Mouse (Mus musculus): ENCODE measurements around the gene Mprip. TPM values are rescaled to one million over a fixed set of nuclear protein-coding genes. Genes with fewer than 3 reads are reported as not detected.

Mprip gene
- polyA plus RNA-seq, 1 experiment = 72.2 TPM

DNA sequence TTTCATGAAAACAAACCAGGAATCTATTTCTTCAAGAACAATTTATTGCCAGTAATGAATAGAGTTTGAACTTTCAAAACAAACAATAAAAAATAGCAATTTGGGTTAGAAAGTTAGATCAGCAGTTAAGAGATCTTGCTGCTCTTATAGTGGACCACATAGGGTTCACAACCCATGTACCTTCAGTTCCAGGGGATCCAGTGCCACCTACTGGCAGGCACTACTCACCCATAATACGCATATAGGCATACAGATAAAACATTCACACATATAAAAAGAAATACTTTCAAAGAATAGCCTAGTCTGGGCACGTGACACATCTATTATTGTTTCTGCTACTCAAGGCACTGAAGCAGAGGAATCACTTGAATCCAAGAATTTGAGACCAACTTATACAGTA, 85.5 kb downstream of the Mprip start:
- DNase-seq (ENCODE audit: low read depth, low spot score) = peak; percentile 8
- WGBS = 71% methylated on average over 2 of the region's 2 CpGs

DNA sequence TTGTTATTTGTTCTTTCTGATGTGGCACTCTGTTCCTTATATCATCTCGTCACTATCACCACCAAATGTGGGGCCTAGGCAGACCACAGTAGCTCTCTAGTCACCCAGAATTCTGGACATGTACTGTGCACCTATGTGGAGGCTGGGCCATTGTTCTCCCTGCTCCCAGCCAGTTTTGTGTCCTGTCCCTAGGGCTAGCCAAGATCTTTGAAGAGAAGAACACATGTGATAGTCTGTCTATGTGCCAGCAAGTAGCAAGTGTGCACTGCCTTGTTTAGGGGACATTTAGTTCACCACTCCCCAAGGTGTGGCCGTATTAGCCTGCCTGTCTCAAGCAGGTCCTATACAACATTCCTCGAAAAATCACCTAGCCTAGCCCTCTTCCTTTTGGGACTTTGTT, 87.9 kb downstream of the Mprip start:
- DNase-seq (ENCODE audit: low read depth, low spot score) = no peak
- WGBS = 78% methylated on average over 3 of the region's 3 CpGs

DNA sequence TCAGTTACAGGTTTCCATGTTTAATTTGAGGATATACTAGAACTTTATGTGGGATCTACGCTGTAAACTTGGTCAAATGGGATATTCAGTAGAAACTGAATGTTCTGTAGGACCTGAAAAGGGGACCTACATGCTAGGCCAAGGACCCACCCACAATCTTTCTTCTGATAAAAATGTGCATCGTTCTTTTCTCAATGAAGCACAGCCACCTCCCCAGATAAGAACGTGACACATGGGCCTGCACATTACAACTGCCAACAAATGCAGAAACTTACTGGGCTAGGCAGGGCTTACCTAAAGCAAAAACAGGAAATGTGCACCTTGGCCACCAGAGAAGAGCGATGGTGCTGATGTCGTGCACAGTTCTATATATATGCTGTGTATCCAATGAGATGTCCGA, 93.4 kb downstream of the Mprip start:
- 95% methylated on average over 6 of the region's 6 CpGs for WGBS
- no peak for DNase-seq (ENCODE audit: low read depth, low spot score)

DNA sequence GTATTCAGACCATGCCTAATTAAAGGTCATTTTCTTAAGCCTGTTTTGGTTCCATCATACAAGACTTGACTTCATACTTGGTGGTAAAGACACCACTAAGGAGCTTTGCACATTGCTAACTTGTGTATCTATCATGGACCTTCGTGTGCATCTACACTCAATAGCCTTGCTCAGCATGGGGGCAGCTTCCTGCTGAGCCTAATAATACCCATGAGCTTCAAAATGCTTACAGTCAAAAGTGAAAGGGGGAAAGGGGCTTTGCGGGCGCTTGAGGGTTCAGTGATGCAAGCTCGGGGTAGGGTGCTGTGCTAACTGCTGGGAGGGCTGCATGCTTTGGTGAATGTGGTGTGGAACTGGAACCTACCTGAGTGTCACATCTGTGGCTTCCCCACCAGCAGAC, 95.2 kb downstream of the Mprip start:
- no peak for DNase-seq (ENCODE audit: low read depth, low spot score)
- 93% methylated on average over 4 of the region's 4 CpGs for WGBS

DNA sequence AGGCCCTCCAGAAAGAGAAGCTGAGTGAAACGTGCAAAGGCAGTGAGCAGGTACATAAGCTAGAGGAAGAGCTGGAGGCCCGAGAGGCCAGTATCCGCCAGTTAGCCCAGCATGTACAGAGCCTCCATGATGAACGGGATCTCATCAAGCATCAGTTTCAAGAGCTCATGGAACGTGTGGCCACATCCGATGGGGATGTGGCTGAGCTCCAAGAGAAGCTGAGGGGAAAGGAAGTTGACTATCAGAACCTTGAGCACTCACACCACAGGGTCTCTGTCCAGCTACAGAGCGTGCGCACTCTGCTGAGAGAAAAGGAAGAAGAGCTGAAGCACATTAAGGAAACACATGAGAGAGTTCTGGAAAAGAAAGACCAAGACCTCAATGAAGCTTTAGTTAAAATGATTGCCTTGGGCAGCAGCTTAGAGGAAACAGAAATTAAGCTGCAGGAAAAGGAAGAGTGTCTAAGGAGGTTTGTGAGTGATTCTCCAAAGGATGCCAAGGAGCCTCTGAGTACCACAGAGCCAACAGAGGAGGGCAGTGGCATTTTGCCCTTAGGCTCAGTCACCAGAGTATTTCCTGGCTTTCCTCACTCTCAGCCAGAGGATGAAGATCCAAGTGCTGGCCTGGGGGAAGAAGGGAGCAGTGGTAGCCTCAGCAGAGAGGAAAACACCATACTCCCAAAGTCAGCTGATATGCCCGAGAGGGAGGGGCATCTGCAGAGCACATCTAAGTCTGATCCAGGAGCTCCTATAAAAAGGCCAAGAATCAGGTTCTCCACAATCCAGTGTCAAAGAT, 97.3 kb downstream of the Mprip start:
- no peak for DNase-seq (ENCODE audit: low read depth, low spot score)
- 74% methylated on average over 9 of the region's 9 CpGs for WGBS

DNA sequence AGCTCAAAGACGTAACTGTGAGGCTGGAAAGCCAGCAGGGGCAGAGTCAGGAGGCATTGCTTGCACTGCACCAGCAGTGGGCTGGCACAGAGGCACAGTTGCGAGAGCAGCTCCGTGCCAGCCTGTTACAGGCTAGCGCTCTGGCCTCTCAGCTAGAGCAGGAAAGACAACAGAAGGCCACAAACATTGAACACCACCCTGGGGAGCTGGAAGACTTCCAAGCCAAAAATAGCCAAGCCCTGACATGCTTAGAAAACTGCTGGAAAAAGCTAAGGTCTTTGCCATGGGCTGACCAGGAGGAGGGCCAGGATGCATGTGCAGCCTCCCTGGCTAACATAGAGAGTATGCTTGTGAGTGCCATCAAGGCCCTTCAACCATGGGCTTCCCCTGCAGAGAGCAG, 98.1 kb downstream of the Mprip start:
- no peak for DNase-seq (ENCODE audit: low read depth, low spot score)
- 49% methylated on average over 4 of the region's 4 CpGs for WGBS

DNA sequence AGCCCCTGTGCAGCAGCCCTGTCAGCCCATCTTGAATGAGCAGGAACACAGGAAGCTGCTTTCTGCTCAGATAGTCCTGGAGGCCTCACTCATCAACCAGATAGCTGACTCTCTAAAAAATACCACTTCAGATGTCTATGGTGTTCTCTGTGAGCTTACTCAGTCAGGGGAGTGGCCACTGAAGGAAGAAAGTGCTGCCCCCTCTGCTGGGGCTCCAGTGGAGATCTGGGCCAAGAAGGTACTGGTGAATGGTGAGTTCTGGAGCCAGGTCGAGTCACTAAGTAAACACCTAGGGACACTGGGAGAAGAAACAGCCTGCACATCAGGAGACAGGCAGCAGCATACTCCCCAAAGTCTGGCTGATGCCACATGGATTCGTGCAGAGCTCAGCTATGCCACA, 98.5 kb downstream of the Mprip start:
- 49% methylated on average over 2 of the region's 2 CpGs for WGBS
- no peak for DNase-seq (ENCODE audit: low read depth, low spot score)

DNA sequence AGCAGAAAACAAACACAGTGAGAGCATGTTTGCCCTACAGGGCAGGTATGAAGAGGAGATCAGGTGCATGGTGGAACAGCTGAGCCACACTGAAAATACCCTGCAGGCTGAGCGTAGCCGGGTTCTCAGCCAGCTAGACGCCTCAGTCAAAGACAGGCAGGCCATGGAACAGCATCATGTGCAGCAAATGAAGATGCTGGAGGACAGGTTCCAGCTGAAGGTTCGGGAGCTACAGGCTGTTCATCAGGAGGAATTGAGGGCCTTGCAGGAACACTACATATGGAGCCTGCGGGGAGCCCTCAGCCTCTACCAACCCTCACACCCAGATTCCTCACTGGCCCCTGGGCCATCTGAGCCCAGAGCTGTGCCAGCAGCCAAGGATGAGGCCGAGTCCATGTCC, 99.7 kb downstream of the Mprip start:
- WGBS = 94% methylated on average over 6 of the region's 6 CpGs
- no peak for DNase-seq (ENCODE audit: low read depth, low spot score)

DNA sequence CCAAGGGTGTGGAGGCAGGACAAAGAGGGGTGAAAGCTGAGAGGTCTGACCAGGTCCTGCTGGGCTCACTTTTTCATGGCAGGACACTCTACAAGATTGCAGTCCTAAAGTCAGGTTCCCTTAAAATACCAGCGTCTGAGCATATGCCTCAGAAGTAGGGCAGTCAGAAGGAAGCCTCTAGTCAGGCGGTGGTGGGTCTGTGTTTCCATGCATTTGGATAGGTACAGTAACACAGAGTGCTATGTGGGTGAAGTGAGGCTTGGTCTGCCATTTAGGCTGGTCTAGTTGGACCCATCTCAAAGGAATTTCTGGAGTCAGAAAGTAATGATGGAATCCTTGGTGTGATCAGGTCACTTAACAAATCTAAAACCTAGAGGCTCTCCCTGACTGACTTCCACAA, 108.2 kb downstream of the Mprip start:
- 93% methylated on average over 2 of the region's 2 CpGs for WGBS
- no peak for DNase-seq (ENCODE audit: low read depth, low spot score)

DNA sequence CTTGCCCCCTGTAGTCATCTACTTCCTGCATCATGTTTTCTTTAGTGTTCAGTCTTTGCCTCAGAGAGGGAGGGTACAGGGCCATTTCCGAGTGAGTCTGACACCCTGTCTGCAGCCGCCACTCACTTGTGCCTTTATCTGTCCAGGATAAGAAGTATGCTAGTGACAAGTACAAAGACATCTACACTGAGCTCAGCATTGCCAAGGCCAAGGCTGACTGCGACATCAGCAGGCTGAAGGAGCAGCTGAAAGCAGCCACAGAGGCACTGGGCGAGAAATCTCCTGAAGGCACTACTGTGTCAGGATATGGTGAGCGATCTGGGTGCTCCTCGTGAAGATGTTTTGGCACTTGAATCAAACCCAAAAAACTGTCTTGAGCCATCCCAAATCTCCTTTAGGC, 108.6 kb downstream of the Mprip start:
- DNase-seq (ENCODE audit: low read depth, low spot score) = no peak
- WGBS = 83% methylated on average over 6 of the region's 6 CpGs

DNA sequence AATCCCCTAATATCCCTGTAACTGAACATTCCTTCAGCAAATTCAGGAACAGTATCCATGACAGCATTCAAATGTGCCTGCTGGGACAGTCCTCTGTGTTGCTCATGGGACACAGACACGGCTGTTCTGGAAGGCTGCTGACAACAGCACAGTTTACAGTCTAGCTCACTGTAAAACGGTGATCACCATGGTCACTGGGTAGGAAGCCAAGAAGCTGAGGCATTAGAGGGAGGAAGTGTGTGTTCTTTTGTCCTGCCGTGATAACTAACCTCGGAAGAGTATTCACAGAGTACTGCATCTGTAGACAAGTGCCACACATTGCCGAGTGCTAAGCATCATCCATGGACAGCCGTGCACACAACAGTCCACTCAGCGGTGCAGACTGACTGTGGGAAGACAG, 109.6 kb downstream of the Mprip start:
- WGBS = 69% methylated on average over 7 of the region's 7 CpGs
- DNase-seq (ENCODE audit: low read depth, low spot score) = no peak

DNA sequence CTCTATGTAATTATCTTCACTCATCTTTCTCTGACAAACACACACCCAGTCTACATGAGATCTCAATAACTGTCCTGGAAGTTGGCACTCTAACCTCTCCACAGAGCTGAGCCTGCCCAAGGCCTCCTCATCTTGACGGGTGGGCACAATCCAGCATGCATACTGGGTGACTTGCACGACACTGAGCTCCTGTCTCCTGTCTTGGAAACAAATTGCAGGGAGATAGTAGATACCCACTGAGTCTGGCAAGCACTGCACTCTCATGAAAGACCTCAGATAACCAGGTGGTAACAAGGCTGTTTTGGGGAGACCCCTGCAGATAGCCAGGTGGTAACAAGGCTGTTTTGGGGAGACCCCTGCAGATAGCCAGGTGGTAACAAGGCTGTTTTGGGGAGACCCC, 111.2 kb downstream of the Mprip start:
- 83% methylated on average over 2 of the region's 2 CpGs for WGBS
- DNase-seq (ENCODE audit: low read depth, low spot score) = no peak

DNA sequence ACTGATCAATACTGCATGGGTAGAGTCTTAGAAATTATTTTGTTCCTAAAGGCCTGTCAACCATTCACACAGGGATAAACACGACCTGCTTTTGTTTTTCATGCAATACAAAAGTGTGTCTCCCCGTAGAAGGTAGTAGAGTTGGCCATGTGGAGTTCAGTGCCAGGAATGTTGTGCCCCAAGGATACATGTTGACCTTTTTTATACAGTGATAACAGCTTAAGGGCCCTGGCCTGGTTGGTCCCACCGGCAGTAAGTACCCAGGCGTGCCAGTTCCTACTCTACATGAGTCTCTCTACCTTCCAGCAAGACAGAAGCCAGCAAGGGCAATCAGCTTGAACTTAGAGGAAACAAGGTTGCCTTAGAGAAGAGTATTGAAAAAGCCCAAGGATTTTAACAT, 111.8 kb downstream of the Mprip start:
- 89% methylated on average over 4 of the region's 4 CpGs for WGBS
- DNase-seq (ENCODE audit: low read depth, low spot score) = no peak

DNA sequence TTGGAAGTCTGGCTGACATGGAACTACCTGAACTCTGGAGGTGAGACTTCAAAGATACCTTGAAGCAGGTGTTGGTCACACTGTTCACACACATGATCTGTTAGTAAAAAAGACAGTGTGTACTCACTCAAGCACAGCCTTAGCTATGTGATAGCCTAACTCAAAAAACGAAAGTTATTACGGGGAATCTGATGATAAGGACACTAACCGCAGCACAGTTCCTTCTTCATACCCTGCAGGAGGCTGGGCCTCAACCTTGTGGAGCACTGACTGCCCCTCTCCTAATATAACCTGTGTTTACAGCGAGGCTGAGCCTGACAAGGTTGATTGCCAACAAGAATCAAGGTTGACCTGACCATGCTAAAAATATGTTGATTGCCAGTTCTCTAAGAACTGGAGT, 113.4 kb downstream of the Mprip start:
- DNase-seq (ENCODE audit: low read depth, low spot score) = no peak
- 82% methylated on average over 4 of the region's 4 CpGs for WGBS

DNA sequence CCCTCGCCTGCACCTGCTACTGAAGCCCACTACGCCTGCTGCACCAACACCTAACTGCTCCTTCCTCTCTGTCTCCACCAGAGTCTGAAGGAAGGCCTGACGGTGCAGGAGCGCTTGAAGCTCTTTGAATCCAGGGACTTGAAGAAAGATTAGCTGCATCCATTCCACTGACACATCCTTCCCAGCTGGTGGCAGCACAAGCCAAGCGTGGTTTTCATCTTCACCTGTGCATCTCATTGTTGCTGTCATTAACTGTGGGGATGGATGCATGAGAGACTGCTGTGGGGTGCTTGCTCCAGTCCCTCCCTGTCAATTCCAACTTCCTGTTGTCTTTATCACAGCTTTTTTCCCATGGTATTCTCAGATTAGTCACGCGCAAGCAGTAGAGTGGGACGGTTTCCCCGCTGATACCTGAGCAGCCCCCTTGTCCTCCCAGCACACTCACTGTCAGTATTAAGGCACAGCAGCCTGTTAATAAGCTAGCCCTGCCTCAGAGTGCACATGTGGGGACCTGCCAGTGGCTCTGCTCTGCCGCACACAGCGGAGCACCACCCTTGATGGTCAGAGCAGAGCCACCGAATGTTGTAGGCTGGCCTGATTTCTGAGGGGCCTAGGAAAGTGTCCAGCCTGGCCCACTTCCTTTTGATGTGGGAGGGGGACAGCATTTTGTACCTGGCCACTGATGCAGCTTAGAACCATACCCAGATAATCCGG, 114.5 kb downstream of the Mprip start:
- DNase-seq (ENCODE audit: low read depth, low spot score) = no peak
- 91% methylated on average over 13 of the region's 13 CpGs for WGBS

DNA sequence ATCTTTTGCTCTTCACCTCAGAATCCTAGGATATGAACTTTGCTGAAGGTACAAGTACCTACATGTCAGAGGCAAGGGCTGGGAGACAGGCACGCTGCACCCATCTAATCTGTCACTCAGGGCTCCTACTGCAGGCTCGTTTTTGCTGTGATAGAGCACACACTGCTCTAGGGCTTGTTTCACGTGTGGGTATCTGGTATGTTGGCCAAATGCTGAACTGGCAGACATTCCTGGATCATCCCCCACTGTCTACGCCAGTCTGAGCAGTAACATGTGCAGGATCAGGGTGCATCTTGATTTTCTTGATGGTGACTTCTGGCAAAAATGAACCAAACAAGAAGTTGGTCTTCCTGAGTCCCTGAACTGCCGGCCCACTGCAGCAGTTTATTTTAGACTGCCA, 116.2 kb downstream of the Mprip start:
- DNase-seq (ENCODE audit: low read depth, low spot score) = no peak
- 89% methylated on average over 5 of the region's 5 CpGs for WGBS

DNA sequence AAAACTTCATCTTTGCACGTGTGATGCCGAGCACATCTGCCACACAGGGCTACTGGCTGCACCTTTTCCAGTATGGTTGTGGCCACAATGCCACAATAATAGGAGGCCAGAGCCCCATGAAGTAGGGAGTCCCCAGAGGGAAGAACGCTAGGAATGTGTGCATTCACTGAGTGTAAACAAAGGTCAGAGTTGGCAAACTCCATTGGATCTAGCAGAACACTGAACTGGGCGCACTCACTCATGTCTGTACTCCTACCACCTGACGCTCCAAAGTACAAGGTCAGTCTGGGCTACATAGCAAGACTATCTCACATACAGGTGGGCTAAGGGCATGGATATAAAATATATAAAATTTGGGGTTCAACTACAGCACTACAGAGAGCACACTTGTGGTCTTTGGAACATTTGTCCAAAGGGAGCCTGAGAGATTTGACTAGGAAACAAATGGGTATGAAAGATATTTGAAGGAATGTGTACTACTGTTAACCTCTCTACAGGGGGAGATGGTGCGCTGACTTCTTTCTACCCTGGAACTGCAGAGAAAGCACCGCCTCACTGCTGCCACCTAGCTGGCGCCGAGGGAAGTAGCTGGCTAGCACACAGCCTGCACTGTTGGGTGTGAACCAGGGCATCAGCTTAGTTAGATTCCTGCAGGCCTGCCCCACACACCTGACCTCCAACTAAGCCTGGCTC, 117.2 kb downstream of the Mprip start:
- 56% methylated on average over 9 of the region's 9 CpGs for WGBS
- peak; percentile 39 for DNase-seq (ENCODE audit: low read depth, low spot score)

DNA sequence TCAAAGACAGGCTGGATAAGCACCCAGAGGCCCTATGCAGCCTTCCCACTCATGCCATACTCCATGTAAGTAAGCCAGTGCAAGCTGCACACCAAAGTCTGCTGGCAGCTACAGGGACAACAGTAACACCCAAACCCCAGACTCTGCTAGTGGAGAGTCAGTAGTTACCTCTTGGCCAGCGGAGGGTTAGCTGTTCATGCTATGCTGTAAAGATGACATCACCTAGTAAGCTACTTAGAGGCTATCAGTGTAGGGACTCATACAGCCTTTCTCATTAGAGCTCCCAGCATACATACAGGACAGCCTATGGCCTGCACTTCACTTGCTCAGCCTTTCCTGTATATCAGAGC, 117.7 kb downstream of the Mprip start:
- 76% methylated on average over 1 of the region's 1 CpGs for WGBS
- no peak for DNase-seq (ENCODE audit: low read depth, low spot score)

DNA sequence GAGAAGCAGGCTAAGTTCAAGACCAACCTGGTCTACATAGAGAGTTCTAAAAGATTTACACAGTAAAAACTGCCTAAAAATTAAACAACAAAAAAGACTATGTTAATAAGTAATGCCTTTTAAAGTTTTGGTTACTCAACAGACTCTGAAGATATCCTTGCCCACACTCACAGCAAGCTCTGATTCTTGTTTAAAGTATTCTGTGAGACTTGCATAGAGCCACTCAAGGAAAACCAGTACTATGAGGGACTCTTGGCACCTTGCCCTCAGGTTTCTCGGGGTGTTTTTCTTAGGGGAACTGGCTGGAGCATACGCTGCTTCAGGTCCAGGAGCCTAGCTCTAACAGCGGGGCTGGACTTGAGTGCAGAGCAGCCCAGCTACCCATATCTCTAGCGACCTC, 118.3 kb downstream of the Mprip start:
- no peak for DNase-seq (ENCODE audit: low read depth, low spot score)
- 83% methylated on average over 4 of the region's 4 CpGs for WGBS

DNA sequence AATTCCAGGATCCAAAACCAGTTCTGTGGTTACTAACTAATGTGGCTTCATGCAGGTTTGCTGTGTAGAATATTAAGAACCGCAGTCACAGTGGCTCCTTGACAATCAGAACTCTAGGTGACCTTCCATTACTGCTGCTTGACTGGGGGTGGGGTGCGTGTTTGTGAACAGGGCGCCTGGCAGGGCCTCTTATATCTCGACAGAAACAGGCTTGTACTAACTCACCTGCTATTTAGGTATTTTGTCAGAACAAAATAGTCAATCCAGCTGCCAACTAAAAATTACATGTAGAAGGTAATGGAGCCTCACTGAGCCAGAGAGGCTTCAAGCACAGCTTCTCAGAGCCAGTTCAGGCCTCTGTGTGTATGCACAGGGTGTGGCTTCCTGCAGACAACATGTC, 119.1 kb downstream of the Mprip start:
- WGBS = 81% methylated on average over 4 of the region's 4 CpGs
- DNase-seq (ENCODE audit: low read depth, low spot score) = no peak

DNA sequence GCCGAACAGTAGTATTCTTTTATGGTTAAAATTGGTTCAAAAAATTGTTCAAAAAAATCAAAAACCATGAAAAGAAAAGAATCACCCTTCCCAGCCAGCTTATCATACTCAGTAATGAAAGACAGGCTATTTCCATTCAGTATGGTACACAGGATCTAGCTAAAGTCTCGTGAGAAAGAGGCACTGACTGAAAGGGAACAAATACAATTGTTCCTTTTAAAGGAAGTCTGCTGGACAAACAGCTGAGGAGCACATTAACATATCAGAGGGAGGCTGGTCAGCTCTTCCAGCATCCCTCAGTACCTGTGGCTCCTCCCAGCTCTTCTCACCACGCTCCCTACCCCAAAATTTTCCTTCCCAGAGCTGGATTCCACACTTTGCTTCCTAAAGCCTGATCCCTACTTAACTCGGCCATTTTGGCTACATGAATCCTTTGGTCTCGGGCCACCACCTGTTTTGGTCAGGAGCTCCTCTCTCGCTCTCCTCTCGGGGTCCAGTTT, 121.0 kb downstream of the Mprip start:
- 82% methylated on average over 7 of the region's 7 CpGs for WGBS

More for the DNA sequence above, 121.0 kb downstream of the Mprip start:
- no peak for DNase-seq (ENCODE audit: low read depth, low spot score)

Data from large intestine, adult 2 months (tissue).